Mouse (Mus musculus) frontal cortex, adult (tissue): ENCODE results near the gene Krt71.

ENCODE experiments used
- ATAC-seq: cut with Nextera tagmentation; 2 replicates; pipeline ENCODE4 v1.9.2; 2017; ENCODE audit warnings: mild to moderate bottlenecking, moderate library complexity, mixed read lengths; ENCODE audit not compliant: low TSS enrichment

Gene Krt71

DNA sequence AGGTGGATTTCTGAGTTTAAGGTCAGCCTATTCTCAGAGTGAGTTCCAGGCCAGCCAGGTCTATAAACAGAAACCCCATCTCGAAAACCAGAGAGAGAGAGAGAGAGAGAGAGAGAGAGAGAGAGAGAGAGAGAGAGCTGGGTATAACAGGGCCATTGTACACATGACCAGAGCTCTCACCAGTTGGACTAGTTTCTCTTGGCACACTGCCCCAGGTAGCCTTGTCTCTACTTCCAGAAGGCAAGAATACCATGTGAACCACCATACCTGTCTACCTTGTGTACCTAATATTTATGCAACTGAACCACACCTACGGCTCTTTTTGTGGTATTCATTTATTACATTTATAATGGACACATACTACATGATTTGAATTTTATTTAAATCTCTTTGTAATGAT, 54.7 kb downstream of the Krt71 start:
- ATAC-seq: no peak
